In genomic region chr2:125781006-125781405, GRCm38 (mm10) we compare ENCODE assay signal across 9 mouse cellular contexts. TPM values are rescaled to one million over a fixed set of nuclear protein-coding genes. Genes with fewer than 3 reads are reported as not detected.
DNase-seq lines count a peak whose midpoint lies in the region; ATAC-seq and TF ChIP-seq lines count a peak whose summit lies in the region.
"Had no signal": no experiment of that assay in that cellular context is flagged by ENCODE, and none has a peak within 500 bp of the region (broad histone marks: within the 10 kb centered on the region; RNA-seq: fewer than 3 reads in every experiment).

No protein-coding gene starts in this region.

- H3K27me3 ChIP-seq in liver, adult 2 months (ENCODE audit: control insufficient read depth, insufficient read depth, low read length), result no peaks in the 10 kb centered on the region
- H3K27me3 ChIP-seq in embryonic facial prominence, embryonic 14.5 days (replicated peaks; ENCODE audit: control insufficient read depth, insufficient read depth, low read length), result no peaks in the 10 kb centered on the region
- H3K27me3 ChIP-seq in hindbrain, embryonic 16.5 days (replicated peaks; ENCODE audit: control insufficient read depth, insufficient read depth, low read length), result no peaks in the 10 kb centered on the region
- H3K27me3 ChIP-seq in neural tube, embryonic 13.5 days, result no peaks in the 10 kb centered on the region

- no peak for ATAC-seq in embryonic facial prominence, embryonic 14.5 days (ENCODE audit: low read depth)
- ATAC-seq in hindbrain, embryonic 16.5 days, result no peak
- no peak for ATAC-seq in neural tube, embryonic 13.5 days (ENCODE audit: low read depth)
- ATAC-seq in granulocyte monocyte progenitor cell, adult 5-6 weeks (replicated peaks; ENCODE audit: poor library complexity, severe bottlenecking), result no peak

- no peak overlapping the region for H3K9ac ChIP-seq in liver, adult 2 months (ENCODE audit: low read depth, low read length)
- peak overlapping the region; percentile 92 for H3K9ac ChIP-seq in embryonic facial prominence, embryonic 14.5 days (ENCODE audit: low read depth, low read length)
- peak overlapping the region; percentile 43 for H3K9ac ChIP-seq in hindbrain, embryonic 16.5 days (ENCODE audit: low read depth, low read length)
- H3K9ac ChIP-seq in neural tube, embryonic 13.5 days, result peak overlapping the region; percentile 96

- TF ChIP-seq POLR2A in liver, adult 2 months (IDR thresholded peaks at IDR 0.05; ENCODE audit: extremely low read depth, insufficient read depth, low read length), result no peak

- peaks cover 3% of the 10 kb centered on the region for H3K36me3 ChIP-seq in liver, adult 2 months (ENCODE audit: control insufficient read depth, insufficient read depth, low read length)
- no peaks in the 10 kb centered on the region; the same call in 1 of the 2 replicates for H3K36me3 ChIP-seq in embryonic facial prominence, embryonic 14.5 days (ENCODE audit: control insufficient read depth, insufficient read depth, low read length)
- no peaks in the 10 kb centered on the region for H3K36me3 ChIP-seq in hindbrain, embryonic 16.5 days (ENCODE audit: control insufficient read depth, insufficient read depth, low read length)
- H3K36me3 ChIP-seq in neural tube, embryonic 13.5 days, result no peaks in the 10 kb centered on the region

- DNase-seq in liver, adult 2 months (ENCODE audit: extremely low read depth, low read depth, low spot score), result peak; percentile 57
- DNase-seq in liver, result no peak
- DNase-seq in embryonic facial prominence, embryonic 14.5 days (ENCODE audit: low spot score), result no peak
- DNase-seq in cerebellum, adult 18-20 months, result no peak
- DNase-seq: cerebellum, postnatal 10 days; kidney, adult 11 months had no signal

- WGBS in liver, adult 2 months, result 5% methylated on average over 2 of the region's 2 CpGs
- WGBS in embryonic facial prominence, embryonic 14.5 days, result 42% methylated on average over 2 of the region's 2 CpGs
- WGBS in hindbrain, embryonic 16.5 days, result 60% methylated on average over 2 of the region's 2 CpGs
- 82% methylated on average over 2 of the region's 2 CpGs for whole genome bisulfite sequencing in neural tube, embryonic 13.5 days

- H3K27ac ChIP-seq in liver, adult 2 months (replicated peaks; ENCODE audit: insufficient read depth, low read depth, low read length), result no peak overlapping the region
- no peak overlapping the region for H3K27ac ChIP-seq in embryonic facial prominence, embryonic 14.5 days (replicated peaks; ENCODE audit: low read depth, low read length)
- H3K27ac ChIP-seq in hindbrain, embryonic 16.5 days (ENCODE audit: low read depth, low read length), result no peak overlapping the region
- no peak overlapping the region for H3K27ac ChIP-seq in neural tube, embryonic 13.5 days (replicated peaks)

- no peaks in the 10 kb centered on the region for H3K9me3 ChIP-seq in embryonic facial prominence, embryonic 14.5 days (ENCODE audit: control insufficient read depth, low read length)
- H3K9me3 ChIP-seq in hindbrain, embryonic 16.5 days (ENCODE audit: control insufficient read depth, low read length), result no peaks in the 10 kb centered on the region
- H3K9me3 ChIP-seq in neural tube, embryonic 13.5 days, result no peaks in the 10 kb centered on the region

- TF ChIP-seq CTCF in liver, adult 2 months (IDR thresholded peaks at IDR 0.05; ENCODE audit: low read depth, low read length), result no peak

- H3K79me2 ChIP-seq in liver, adult 2 months (ENCODE audit: control insufficient read depth, insufficient read depth, low read length), result peaks cover 27% of the 10 kb centered on the region; the same call in 1 of the 2 replicates

- peak overlapping the region; percentile 14; the same call in 1 of the 2 replicates for H3K4me3 ChIP-seq in liver, adult 2 months (ENCODE audit: insufficient read depth, low read depth, low read length)
- peak overlapping the region; percentile 85 for H3K4me3 ChIP-seq in embryonic facial prominence, embryonic 14.5 days (ENCODE audit: low read depth, low read length)
- H3K4me3 ChIP-seq in hindbrain, embryonic 16.5 days (ENCODE audit: low read length), result peak overlapping the region; percentile 92; the same call in 1 of the 2 replicates
- peak overlapping the region; percentile 85 for H3K4me3 ChIP-seq in neural tube, embryonic 13.5 days

- peak overlapping the region; percentile 78 for H3K4me2 ChIP-seq in embryonic facial prominence, embryonic 14.5 days (ENCODE audit: low read depth, low read length)
- peak overlapping the region; percentile 65 for H3K4me2 ChIP-seq in hindbrain, embryonic 16.5 days (ENCODE audit: low read length)
- H3K4me2 ChIP-seq in neural tube, embryonic 13.5 days, result peak overlapping the region; percentile 76

- H3K4me1 ChIP-seq in liver, adult 2 months (ENCODE audit: control insufficient read depth, insufficient read depth, low read length), result peaks cover 9% of the 10 kb centered on the region; the same call in 1 of the 2 replicates
- H3K4me1 ChIP-seq in embryonic facial prominence, embryonic 14.5 days (ENCODE audit: control insufficient read depth, insufficient read depth, low read length), result peaks cover 19% of the 10 kb centered on the region; the same call in 1 of the 2 replicates
- H3K4me1 ChIP-seq in hindbrain, embryonic 16.5 days (ENCODE audit: control insufficient read depth, insufficient read depth, low read depth, low read length), result peaks cover 21% of the 10 kb centered on the region
- peaks cover 34% of the 10 kb centered on the region for H3K4me1 ChIP-seq in neural tube, embryonic 13.5 days (replicated peaks)

RNA-seq across cellular contexts. Expression of gene Secisbp2l, which starts 1.7 kb away (rescaled TPM):
- 25.7 and 26.0 TPM in 2 replicates for total RNA-seq in liver, adult 2 months (2014; rRNA removed)
- polyA plus RNA-seq in liver, adult 2 months (2012; rRNA removed), result 7.5 and 8.0 TPM in 2 replicates
- 21.8 and 22.1 TPM in 2 replicates for polyA plus RNA-seq in embryonic facial prominence, embryonic 14.5 days (2014; fragmentation: Nextera tagmentation; extraction: Ambion mirVana)
- polyA plus RNA-seq in hindbrain, embryonic 16.5 days (2015; fragmentation: Nextera tagmentation; extraction: Ambion mirVana), result 23.9 and 28.6 TPM in 2 replicates
- 29.9 and 31.7 TPM in 2 replicates for polyA plus RNA-seq in neural tube, embryonic 13.5 days (2015; fragmentation: Nextera tagmentation; extraction: Ambion mirVana)
- total RNA-seq in granulocyte monocyte progenitor cell, adult 5-6 weeks (2014; fragmentation: Nextera tagmentation), result 11.2 and 20.4 TPM in 2 replicates
- 14.2 and 17.7 TPM in 2 replicates for total RNA-seq in granulocyte monocyte progenitor cell, adult 5-6 weeks (2017)

RNA-seq across cellular contexts. Expression of gene Shc4, which starts 57.1 kb away (rescaled TPM):
- 0.18 and 0.27 TPM in 2 replicates for total RNA-seq in liver, adult 2 months (2014; rRNA removed)
- polyA plus RNA-seq in liver, adult 2 months (2012; rRNA removed), result 0.26 and 0.32 TPM in 2 replicates
- polyA plus RNA-seq in embryonic facial prominence, embryonic 14.5 days (2014; fragmentation: Nextera tagmentation; extraction: Ambion mirVana), result 1.3 and 2.1 TPM in 2 replicates
- 4.3 and 5.0 TPM in 2 replicates for polyA plus RNA-seq in hindbrain, embryonic 16.5 days (2015; fragmentation: Nextera tagmentation; extraction: Ambion mirVana)
- 4.6 TPM in 2 replicates for polyA plus RNA-seq in neural tube, embryonic 13.5 days (2015; fragmentation: Nextera tagmentation; extraction: Ambion mirVana)
- not detected in 2 replicates for total RNA-seq in granulocyte monocyte progenitor cell, adult 5-6 weeks (2014; fragmentation: Nextera tagmentation)
- total RNA-seq in granulocyte monocyte progenitor cell, adult 5-6 weeks (2017), result 0.26 and 1.0 TPM in 2 replicates

Comparison
In these comparisons a context has a peak if more than half of its experiments do, and no peak if none do; other contexts are left out.
1. H3K4me3 ChIP-seq: peak in every context shown above with its lines; median percentile 92 in hindbrain, embryonic 16.5 days; 85 in embryonic facial prominence, embryonic 14.5 days; 85 in neural tube, embryonic 13.5 days; 14 in liver, adult 2 months.